Mouse (Mus musculus): ENCODE results near the gene Vnn1. TPM values are rescaled to one million over a fixed set of nuclear protein-coding genes. Genes with fewer than 3 reads are reported as not detected.

Gene Vnn1
- total RNA-seq (2017), result 2.7 and 2.9 TPM in 2 replicates

- no peak for ATAC-seq (replicated peaks in 1 of 2; ENCODE audit: insufficient read depth in 1 of 2, low FRiP score in 2 of 2, low TSS enrichment in 1 of 2, low read depth in 1 of 2, poor library complexity in 2 of 2, severe bottlenecking in 2 of 2)
These were observed at the start of gene Vnn1 for GRCm38 (mm10) chr10:23894601-23895349. TSS of gene Vnn1 (plus strand) at chr10:23894688.

GRCm38 (mm10) chr10:23851228-23851912, 43.1 kb upstream of the Vnn1 start, which contains the start of gene Vnn3:
TSS of gene Vnn3 (plus strand) at chr10:23851462.
- peak in 1 of 2 experiments; percentile 39; a peak in 1 of 4 replicates for ATAC-seq (replicated peaks in 1 of 2; ENCODE audit: insufficient read depth in 1 of 2, low FRiP score in 2 of 2, low TSS enrichment in 1 of 2, low read depth in 1 of 2, poor library complexity in 2 of 2, severe bottlenecking in 2 of 2)

DNA sequence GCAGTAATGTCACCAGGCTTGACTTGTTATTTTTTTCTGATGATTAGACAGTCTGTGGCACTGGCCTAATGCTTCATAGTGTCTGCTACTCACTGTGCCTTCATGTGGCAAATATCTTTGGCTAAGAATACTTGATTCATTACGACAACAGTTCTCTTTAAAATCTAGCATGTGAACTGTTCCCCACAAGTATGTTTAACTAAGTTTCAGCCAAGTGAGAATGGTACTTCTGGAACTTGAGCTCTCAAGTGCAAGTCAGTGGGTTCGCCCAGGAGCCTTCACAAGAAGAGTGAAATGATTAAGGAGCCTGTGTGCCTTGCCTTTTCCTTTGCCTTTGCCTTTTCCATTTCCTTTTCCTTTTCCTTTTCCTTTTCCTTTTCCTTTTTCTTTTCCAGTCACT, 42.4 kb upstream of the Vnn1 start:
- no peak for ATAC-seq (replicated peaks in 1 of 2; ENCODE audit: insufficient read depth in 1 of 2, low FRiP score in 2 of 2, low TSS enrichment in 1 of 2, low read depth in 1 of 2, poor library complexity in 2 of 2, severe bottlenecking in 2 of 2)

DNA sequence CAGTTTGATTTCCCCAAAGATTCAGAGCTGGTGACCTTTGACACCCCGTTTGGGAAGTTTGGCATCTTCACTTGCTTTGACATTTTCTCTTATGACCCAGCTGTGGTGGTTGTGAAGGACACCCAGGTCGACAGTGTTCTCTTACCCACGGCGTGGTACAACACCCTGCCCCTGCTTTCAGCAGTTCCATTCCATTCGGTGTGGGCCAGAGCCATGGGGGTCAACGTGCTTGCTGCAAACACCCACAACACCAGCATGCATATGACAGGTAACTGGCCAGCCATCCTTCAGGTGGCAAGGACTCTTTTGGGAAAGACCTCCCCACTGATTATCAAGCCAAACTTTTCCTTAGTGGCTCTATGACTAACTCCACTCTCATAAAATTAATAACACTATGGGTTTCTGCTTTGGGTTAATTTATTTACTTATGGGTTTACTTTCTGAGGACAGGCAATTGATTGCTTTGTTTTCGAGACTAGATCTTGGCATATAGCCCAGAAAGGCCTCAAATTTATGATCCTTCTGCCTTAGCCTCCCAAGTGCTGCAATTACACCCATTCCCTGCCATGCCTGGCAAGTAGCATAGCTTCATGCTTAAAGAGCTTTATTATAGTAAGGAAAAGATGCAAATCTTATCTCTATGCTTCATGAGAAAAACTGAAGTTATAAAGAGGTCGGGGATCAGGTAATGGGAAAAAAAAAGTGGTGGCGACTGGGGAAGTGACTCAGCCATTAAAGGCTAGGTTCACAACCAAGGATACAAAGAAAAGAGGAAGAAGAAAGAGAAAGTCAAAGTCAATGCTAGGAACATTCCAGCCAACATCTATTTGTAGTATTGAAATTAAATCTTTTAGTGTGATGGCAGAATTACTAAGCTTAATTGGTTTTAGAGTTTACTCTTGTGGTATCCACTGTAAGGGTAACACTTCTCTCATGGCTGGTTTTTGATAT, 29.9 kb upstream of the Vnn1 start:
- ATAC-seq (replicated peaks in 1 of 2; ENCODE audit: insufficient read depth in 1 of 2, low FRiP score in 2 of 2, low TSS enrichment in 1 of 2, low read depth in 1 of 2, poor library complexity in 2 of 2, severe bottlenecking in 2 of 2), result peak; percentile 93 to 95

DNA sequence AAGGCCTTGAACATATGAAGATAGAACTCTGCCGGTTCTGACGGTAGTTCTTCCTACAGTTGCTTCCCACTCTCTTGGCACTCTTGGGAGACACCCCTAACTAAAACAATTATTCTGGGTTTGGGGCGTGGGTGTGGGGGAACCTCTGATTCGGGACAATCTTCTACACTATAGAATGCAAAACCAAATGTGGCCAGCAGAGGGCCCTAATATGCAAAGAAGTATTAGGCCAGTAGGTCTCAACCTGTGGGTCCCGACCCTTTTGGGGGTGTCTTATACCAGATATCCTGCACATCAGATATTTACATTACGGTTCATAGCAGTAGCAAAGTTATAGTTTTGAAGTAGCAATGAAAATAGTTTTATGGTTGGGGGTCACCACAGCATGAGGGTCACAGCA, 13.8 kb upstream of the Vnn1 start:
- no peak for ATAC-seq (replicated peaks in 1 of 2; ENCODE audit: insufficient read depth in 1 of 2, low FRiP score in 2 of 2, low TSS enrichment in 1 of 2, low read depth in 1 of 2, poor library complexity in 2 of 2, severe bottlenecking in 2 of 2)

- no peak for ATAC-seq (replicated peaks in 1 of 2; ENCODE audit: insufficient read depth in 1 of 2, low FRiP score in 2 of 2, low TSS enrichment in 1 of 2, low read depth in 1 of 2, poor library complexity in 2 of 2, severe bottlenecking in 2 of 2)
These were observed 9.6 kb upstream of the Vnn1 start for GRCm38 (mm10) chr10:23884910-23885309.

DNA sequence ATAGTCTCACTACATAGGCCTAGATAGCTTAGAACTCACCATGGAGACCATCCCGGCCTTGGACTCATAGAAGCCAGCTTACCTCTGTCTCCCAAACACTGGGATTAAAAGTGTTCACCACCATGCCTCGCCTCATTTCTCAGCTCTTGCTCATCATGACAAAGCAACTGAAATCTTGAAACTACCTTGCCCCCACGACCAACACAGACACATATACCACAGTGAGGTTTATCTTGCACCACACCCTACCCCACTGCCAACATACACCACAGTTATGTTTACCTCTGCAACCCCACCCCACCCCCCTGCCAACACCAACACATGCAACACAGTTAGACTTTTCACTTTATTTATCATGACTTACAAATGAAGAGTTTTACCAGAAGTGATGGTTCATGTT, 8.4 kb upstream of the Vnn1 start:
- no peak for ATAC-seq (replicated peaks in 1 of 2; ENCODE audit: insufficient read depth in 1 of 2, low FRiP score in 2 of 2, low TSS enrichment in 1 of 2, low read depth in 1 of 2, poor library complexity in 2 of 2, severe bottlenecking in 2 of 2)

GRCm38 (mm10) chr10:23892987-23893386, 1.5 kb upstream of the Vnn1 start:
- no peak for ATAC-seq (replicated peaks in 1 of 2; ENCODE audit: insufficient read depth in 1 of 2, low FRiP score in 2 of 2, low TSS enrichment in 1 of 2, low read depth in 1 of 2, poor library complexity in 2 of 2, severe bottlenecking in 2 of 2)

DNA sequence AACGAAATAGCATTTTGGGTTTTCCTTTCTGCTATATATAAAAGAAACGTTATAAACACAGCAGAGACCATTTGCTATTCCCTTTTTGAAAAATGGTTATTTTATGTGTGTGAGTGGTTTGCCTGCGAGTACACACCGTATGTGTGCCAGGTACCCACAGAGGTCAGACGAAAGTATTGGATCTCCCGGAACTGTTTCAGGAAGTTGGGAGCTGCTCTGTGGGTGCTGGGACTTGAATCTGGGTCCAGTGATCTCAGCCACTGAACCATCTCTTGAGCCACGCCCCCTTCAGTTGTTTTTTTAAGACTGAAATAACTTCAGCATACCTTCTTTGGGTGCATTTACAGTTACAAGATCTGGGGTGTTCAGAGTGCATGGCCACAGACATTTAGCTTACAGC, 888 bp downstream of the Vnn1 start:
- ATAC-seq (replicated peaks in 1 of 2; ENCODE audit: insufficient read depth in 1 of 2, low FRiP score in 2 of 2, low TSS enrichment in 1 of 2, low read depth in 1 of 2, poor library complexity in 2 of 2, severe bottlenecking in 2 of 2), result no peak

DNA sequence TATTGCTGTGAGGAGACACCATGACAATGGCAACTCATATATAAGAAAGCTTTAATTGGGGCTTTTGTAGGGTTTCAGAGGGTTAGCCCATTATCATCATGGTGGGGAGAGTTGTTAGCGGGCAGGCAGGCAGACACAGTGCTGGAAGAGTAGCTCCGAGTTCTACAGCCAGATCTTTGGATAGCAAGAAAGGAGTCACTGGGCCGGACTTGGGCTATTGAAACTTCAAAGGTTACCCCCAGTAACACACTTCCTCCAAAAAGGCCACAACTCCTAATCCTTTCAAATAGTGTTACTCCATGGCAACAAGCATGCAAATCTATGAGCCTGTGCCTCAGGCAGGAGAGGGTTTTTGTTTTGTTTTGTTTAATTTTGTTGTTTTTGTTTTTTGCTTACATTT, 6.6 kb downstream of the Vnn1 start:
- ATAC-seq (replicated peaks in 1 of 2; ENCODE audit: insufficient read depth in 1 of 2, low FRiP score in 2 of 2, low TSS enrichment in 1 of 2, low read depth in 1 of 2, poor library complexity in 2 of 2, severe bottlenecking in 2 of 2), result no peak

- ATAC-seq (replicated peaks in 1 of 2; ENCODE audit: insufficient read depth in 1 of 2, low FRiP score in 2 of 2, low TSS enrichment in 1 of 2, low read depth in 1 of 2, poor library complexity in 2 of 2, severe bottlenecking in 2 of 2), result no peak
These were observed 11.2 kb downstream of the Vnn1 start for GRCm38 (mm10) chr10:23905661-23906060.

- ATAC-seq (replicated peaks in 1 of 2; ENCODE audit: insufficient read depth in 1 of 2, low FRiP score in 2 of 2, low TSS enrichment in 1 of 2, low read depth in 1 of 2, poor library complexity in 2 of 2, severe bottlenecking in 2 of 2), result no peak
These were observed 25.6 kb downstream of the Vnn1 start, which contains the start of gene Taar1 for GRCm38 (mm10) chr10:23920056-23920455. TSS of gene Taar1 (plus strand) at chr10:23920356.

- no peak for ATAC-seq (replicated peaks in 1 of 2; ENCODE audit: insufficient read depth in 1 of 2, low FRiP score in 2 of 2, low TSS enrichment in 1 of 2, low read depth in 1 of 2, poor library complexity in 2 of 2, severe bottlenecking in 2 of 2)
These were observed 28.0 kb downstream of the Vnn1 start for GRCm38 (mm10) chr10:23922468-23922867.

DNA sequence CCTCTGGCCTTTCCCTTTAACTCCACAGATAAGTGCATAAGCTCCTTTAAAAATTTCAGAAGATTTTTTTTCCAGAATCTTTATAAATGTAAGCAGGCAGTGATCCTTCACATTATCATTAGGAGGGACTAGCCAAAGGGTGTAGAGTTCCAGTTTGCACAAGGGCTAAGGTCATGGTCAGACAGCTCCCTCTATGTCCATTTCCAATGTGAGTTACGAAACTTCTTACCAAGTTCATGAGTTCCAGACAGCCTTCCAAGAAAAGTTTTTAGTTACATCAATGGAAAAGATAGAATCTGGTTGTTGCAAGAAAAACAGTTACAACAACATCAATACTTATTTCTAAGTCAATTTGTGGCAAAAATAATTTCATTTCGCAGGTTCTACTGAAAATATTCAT, 29.5 kb downstream of the Vnn1 start:
- ATAC-seq (replicated peaks in 1 of 2; ENCODE audit: insufficient read depth in 1 of 2, low FRiP score in 2 of 2, low TSS enrichment in 1 of 2, low read depth in 1 of 2, poor library complexity in 2 of 2, severe bottlenecking in 2 of 2), result no peak

GRCm38 (mm10) chr10:23937613-23938012, 43.1 kb downstream of the Vnn1 start:
- no peak for ATAC-seq (replicated peaks in 1 of 2; ENCODE audit: insufficient read depth in 1 of 2, low FRiP score in 2 of 2, low TSS enrichment in 1 of 2, low read depth in 1 of 2, poor library complexity in 2 of 2, severe bottlenecking in 2 of 2)

GRCm38 (mm10) chr10:23938312-23938711, 43.8 kb downstream of the Vnn1 start, which contains the start of gene Taar2:
TSS of gene Taar2 (plus strand) at chr10:23938572.
- no peak for ATAC-seq (replicated peaks in 1 of 2; ENCODE audit: insufficient read depth in 1 of 2, low FRiP score in 2 of 2, low TSS enrichment in 1 of 2, low read depth in 1 of 2, poor library complexity in 2 of 2, severe bottlenecking in 2 of 2)

- no peak for ATAC-seq (replicated peaks in 1 of 2; ENCODE audit: insufficient read depth in 1 of 2, low FRiP score in 2 of 2, low TSS enrichment in 1 of 2, low read depth in 1 of 2, poor library complexity in 2 of 2, severe bottlenecking in 2 of 2)
These were observed 48.0 kb downstream of the Vnn1 start for GRCm38 (mm10) chr10:23942465-23942864.
